Mouse (Mus musculus) G1E (cell line): ENCODE measurements around the gene Hoxb8. TPM values are rescaled to one million over a fixed set of nuclear protein-coding genes. Genes with fewer than 3 reads are reported as not detected.

Experiments
- ATAC-seq: 2 replicates; pipeline ENCODE4 v1.8.0; 2016; ENCODE audit warnings: mild to moderate bottlenecking; ENCODE audit not compliant: insufficient number of reproducible peaks, poor library complexity, low FRiP score, severe bottlenecking; ENCODE audit errors: extremely low read depth
- DNase-seq: peaks from one replicate; pipeline ENCODE4 v3.0.0; 2012; ENCODE audit warnings: low spot score
- H3K27me3 ChIP-seq: 2 replicates; pipeline ENCODE4 v1.6.1; 2012; ENCODE audit warnings: mild to moderate bottlenecking, low read length, inconsistent platforms; ENCODE audit not compliant: insufficient read depth
- H3K36me3 ChIP-seq: replicated peaks from 2 replicates; pipeline ENCODE3; 2012; ENCODE audit warnings: mild to moderate bottlenecking, inconsistent platforms
- H3K4me1 ChIP-seq: 2 replicates; pipeline ENCODE4 v1.6.1; 2012; ENCODE audit warnings: low read depth, low read length, inconsistent platforms, mixed read lengths; ENCODE audit not compliant: insufficient read depth
- H3K4me3 ChIP-seq: 2 replicates; pipeline ENCODE4 v1.5.1; 2012; ENCODE audit warnings: low read depth, mild to moderate bottlenecking, inconsistent platforms, low read length, moderate library complexity, mixed read lengths
- H3K9me3 ChIP-seq: replicated peaks from 2 replicates; pipeline ENCODE4 v1.6.1; 2012; ENCODE audit warnings: inconsistent platforms
- CTCF ChIP-seq: IDR thresholded peaks from 2 replicates; pipeline ENCODE4 v1.5.1; 2012; ENCODE audit warnings: low read depth, low read length, inconsistent platforms, mixed read lengths
- GATA1 ChIP-seq: IDR thresholded peaks from 2 replicates; pipeline ENCODE4 v1.6.1; 2012; ENCODE audit warnings: borderline replicate concordance, low read length, inconsistent platforms, mixed read lengths
- GATA2 ChIP-seq: IDR thresholded peaks from 2 replicates; pipeline ENCODE4 v1.6.1; 2012; ENCODE audit warnings: low read depth, low read length, inconsistent platforms, borderline replicate concordance
- POLR2AphosphoS5 ChIP-seq: IDR thresholded peaks from 2 replicates; pipeline ENCODE4 v1.6.1; 2012; ENCODE audit warnings: low read depth, low read length, inconsistent platforms; ENCODE audit not compliant: insufficient replicate concordance
- TAL1 ChIP-seq: conservative IDR thresholded peaks from 2 replicates; pipeline ENCODE4 v1.6.1; 2012; ENCODE audit warnings: low read depth, low read length, inconsistent platforms, mixed read lengths
- polyA plus RNA-seq: library from polyadenylated mRNA; stranded (reverse); fragments of >175 nt; gene quantifications from 2 replicates; pipeline ENCODE4 v1.2.3, GENCODE M21; 2012
- total RNA-seq, 2 experiments: library from RNA; stranded (forward) in 1 of 2; stranded (reverse) in 1 of 2; fragments of 200-1000 nt in 1 of 2; fragments of >200 nt in 1 of 2; fragmentation: Nextera tagmentation in 1 of 2; gene quantifications; 2 replicates each; pipeline ENCODE4 v1.2.3; 2014 to 2017

Hoxb8 gene
- total and polyA plus RNA-seq, 3 experiments = 0.22 TPM; not detected in 1

- Histone ChIP-seq H3K4me3 (no peak overlapping the region), H3K9me3 (no peaks in the 10 kb centered on the region), H3K36me3 (no peaks in the 10 kb centered on the region), H3K4me1 (no peaks in the 10 kb centered on the region), H3K27me3 (peaks cover 46% of the 10 kb centered on the region)
- DNase-seq = no peak
- ATAC-seq = no peak
- no peak for TF ChIP-seq GATA1
- no peak for TF ChIP-seq GATA2
- no peak for TF ChIP-seq POLR2AphosphoS5
- TF ChIP-seq TAL1 = no peak
- no peak for TF ChIP-seq CTCF
Observed at GRCm38 (mm10) chr11:96319910-96320309, 38.2 kb downstream of the Hoxb8 start.

DNA sequence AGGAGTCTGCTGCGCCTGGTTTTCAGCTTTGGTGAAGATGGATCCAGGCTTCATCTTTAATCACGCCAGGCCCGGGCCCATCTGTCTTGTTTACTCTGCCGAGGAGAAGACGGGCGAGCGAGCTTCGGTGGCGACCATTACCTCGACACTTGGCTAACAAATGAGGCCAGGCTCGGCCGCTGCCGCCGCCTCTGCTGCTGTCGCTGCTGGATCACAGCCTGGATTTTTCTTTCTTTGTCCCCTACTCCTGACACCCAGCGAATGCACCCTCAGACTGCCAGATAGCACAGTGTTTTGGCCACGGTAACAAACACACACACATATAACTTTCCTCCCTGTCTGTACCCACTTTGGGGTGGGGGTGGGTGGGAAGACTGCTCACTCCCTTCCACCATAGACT lies 39.0 kb downstream of the Hoxb8 start:
- ATAC-seq (no peak), DNase-seq (no peak)
- Histone ChIP-seq H3K9me3 (no peaks in the 10 kb centered on the region), H3K4me1 (no peaks in the 10 kb centered on the region), H3K27me3 (peaks cover 43% of the 10 kb centered on the region), H3K36me3 (no peaks in the 10 kb centered on the region), H3K4me3 (no peak overlapping the region)
- TF ChIP-seq GATA1 = no peak
- TF ChIP-seq TAL1 = no peak
- no peak for TF ChIP-seq GATA2
- TF ChIP-seq POLR2AphosphoS5 = no peak
- TF ChIP-seq CTCF = no peak

DNA sequence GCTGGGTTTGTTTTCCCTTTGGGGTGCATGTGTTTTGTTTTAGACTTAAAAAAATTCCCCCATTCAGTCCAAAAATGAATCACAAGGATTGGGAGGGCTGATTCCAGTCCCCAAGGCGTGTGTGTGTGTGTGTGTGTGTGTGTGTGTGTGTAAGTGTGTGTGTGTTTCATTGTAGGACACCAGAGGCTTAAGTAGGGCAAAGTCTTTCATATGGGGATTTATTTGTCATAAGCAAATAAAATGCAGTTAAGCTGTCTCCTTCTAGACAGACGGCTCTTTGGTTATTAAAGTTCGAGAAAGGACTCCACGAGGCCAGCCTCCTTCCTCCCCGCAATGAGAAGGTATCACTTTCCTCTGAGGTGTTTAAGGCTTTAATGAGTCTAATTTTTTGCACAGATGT lies 40.1 kb downstream of the Hoxb8 start:
- Histone ChIP-seq H3K4me1 (no peaks in the 10 kb centered on the region), H3K9me3 (no peaks in the 10 kb centered on the region), H3K27me3 (peaks cover 52% of the 10 kb centered on the region), H3K36me3 (no peaks in the 10 kb centered on the region), H3K4me3 (no peak overlapping the region)
- ATAC-seq (no peak), DNase-seq (no peak)
- TF ChIP-seq CTCF = no peak
- TF ChIP-seq GATA2 = no peak
- TF ChIP-seq POLR2AphosphoS5 = no peak
- no peak for TF ChIP-seq TAL1
- TF ChIP-seq GATA1 = no peak

DNA sequence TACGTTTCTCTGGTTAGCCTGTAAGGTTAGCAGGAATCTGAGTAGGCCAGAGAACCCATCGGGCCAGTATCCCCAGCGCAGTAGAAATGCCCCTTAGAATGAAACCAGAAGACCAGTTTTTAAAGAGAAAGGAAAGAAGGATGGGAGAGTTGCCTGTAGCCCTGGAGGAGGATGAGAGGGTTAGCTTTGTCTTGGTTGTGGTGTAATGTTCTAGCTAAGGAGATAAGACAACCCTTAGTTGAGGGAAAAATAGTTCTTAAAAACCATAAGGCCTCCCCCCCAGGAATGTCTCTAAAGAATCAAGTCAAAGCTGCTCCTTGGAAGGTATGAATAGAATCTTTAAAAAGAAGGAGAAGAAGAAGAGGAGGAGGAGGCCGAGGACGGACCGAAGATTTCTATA lies 41.0 kb downstream of the Hoxb8 start:
- DNase-seq = no peak
- Histone ChIP-seq H3K27me3 (peaks cover 50% of the 10 kb centered on the region), H3K4me3 (no peak overlapping the region), H3K36me3 (no peaks in the 10 kb centered on the region), H3K9me3 (no peaks in the 10 kb centered on the region), H3K4me1 (no peaks in the 10 kb centered on the region)
- ATAC-seq = no peak
- TF ChIP-seq TAL1 (no peak), GATA1 (no peak), CTCF (no peak), POLR2AphosphoS5 (no peak), GATA2 (no peak)

DNA sequence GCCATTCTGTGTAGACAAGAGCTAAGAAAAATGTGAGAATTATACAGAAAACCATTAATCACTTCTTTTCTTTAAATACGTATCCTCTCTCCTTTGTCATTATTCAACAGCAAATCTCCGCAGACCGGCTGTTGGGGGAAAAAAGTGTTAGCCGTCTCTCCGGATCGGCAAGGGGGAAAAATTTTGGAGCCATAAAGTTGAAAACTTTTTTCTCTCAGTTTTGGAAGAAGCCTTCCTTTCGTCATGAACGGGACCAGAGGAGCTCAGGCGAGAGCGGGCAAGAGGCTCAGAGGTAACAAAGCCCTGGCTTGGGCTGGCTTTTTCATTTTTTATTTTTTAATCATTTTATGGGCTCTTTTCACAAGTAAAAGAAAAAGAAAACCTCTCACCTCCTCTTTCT lies 41.4 kb downstream of the Hoxb8 start, which contains the start of gene Hoxb3:
TSS of gene Hoxb3 (plus strand) at position 173 of the 400 bp plus-strand sequence.
- no peaks in the 10 kb centered on the region for H3K4me1 ChIP-seq
- DNase-seq = no peak
- H3K4me3 ChIP-seq = no peak within 1 kb of the TSS
- H3K9me3 ChIP-seq = no peaks in the 10 kb centered on the region
- ATAC-seq = no peak
- H3K27me3 ChIP-seq = peaks cover 46% of the 10 kb centered on the region
- TF ChIP-seq POLR2AphosphoS5 (no peak), CTCF (no peak), TAL1 (no peak), GATA1 (no peak), GATA2 (no peak)
- no peaks in the 10 kb centered on the region for H3K36me3 ChIP-seq

DNA sequence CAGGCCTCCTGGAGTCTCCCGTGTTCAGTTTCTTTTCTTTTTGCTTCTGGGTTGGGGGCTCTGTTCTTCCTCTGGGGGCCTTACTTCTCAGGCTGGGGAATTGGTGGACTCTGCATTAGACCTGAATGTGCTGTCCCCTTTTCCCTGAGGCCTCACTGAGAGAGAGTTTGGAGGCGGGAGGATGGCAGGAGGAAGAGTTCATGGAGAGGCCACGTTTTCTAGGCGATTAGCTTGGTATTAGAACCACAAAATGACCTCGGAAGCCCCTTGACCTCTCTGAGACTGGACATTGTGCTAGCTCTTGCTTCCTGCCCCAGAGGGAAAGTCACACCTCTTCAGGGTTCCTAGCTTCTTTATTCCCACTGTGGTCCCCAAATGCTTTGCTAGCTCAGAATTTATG lies 42.4 kb downstream of the Hoxb8 start:
- Histone ChIP-seq H3K4me1 (no peaks in the 10 kb centered on the region), H3K4me3 (no peak overlapping the region), H3K36me3 (no peaks in the 10 kb centered on the region), H3K27me3 (peaks cover 36% of the 10 kb centered on the region), H3K9me3 (no peaks in the 10 kb centered on the region)
- no peak for TF ChIP-seq POLR2AphosphoS5
- no peak for TF ChIP-seq TAL1
- no peak for TF ChIP-seq CTCF
- TF ChIP-seq GATA1 = no peak
- TF ChIP-seq GATA2 = no peak
- ATAC-seq (no peak), DNase-seq (no peak)

DNA sequence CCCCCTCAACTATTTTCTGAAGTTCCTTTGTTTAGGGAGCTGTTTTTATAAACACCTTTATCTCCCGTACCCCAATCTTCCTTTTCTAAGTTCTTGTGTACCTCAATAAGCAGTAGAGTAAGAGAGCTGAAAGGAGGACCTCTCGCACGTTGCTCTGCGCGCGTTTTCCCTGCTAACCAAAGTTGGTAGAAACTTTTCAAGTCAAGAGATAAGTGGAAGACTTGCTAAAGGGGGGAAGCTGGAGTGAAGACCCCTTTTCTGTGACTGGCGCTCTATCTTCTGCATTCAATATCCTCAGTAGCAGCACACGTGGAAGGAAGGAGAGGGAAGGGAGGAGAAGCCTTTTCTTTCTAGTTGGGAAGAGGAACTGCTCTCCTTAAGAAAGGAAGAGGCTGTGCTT lies 43.3 kb downstream of the Hoxb8 start:
- no peak for ATAC-seq
- TF ChIP-seq GATA1 (no peak), TAL1 (no peak), GATA2 (no peak), CTCF (no peak), POLR2AphosphoS5 (no peak)
- no peaks in the 10 kb centered on the region for H3K9me3 ChIP-seq
- H3K27me3 ChIP-seq = peaks cover 33% of the 10 kb centered on the region
- DNase-seq = no peak
- H3K36me3 ChIP-seq = no peaks in the 10 kb centered on the region
- H3K4me1 ChIP-seq = no peaks in the 10 kb centered on the region
- no peak overlapping the region for H3K4me3 ChIP-seq
